Comparison of ENCODE assay signal across 10 mouse cellular contexts in the genomic region with DNA sequence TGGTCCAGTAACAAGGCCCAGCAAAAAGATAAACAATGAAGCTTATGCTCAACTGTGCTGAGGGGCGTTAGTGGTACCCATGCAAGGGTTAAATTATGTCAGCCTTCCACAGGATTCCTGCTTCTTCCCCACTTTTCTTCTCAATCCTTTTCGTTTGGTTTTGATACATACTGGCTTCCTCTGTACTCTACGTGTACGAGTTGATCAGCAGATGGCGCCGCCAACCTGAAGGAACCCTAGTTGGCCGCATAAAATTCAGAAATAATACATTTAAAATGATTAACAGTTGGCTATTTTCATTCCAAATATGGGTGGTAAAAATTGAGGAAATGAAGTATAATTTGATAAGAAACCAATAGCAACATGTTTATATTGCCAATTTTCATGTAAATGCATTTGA. TPM values are rescaled to one million over a fixed set of nuclear protein-coding genes. Genes with fewer than 3 reads are reported as not detected.
DNase-seq lines count a peak whose midpoint lies in the region; ATAC-seq and TF ChIP-seq lines count a peak whose summit lies in the region.
"Had no signal": no experiment of that assay in that cellular context is flagged by ENCODE, and none has a peak within 500 bp of the region (broad histone marks: within the 10 kb centered on the region; RNA-seq: fewer than 3 reads in every experiment).

No protein-coding gene starts in this region.

- no peak overlapping the region for H3K4me3 ChIP-seq in gastrocnemius, adult 2 months
- H3K4me3 ChIP-seq in midbrain, embryonic 14.5 days (replicated peaks; ENCODE audit: low read depth, low read length) = no peak overlapping the region
- H3K4me3 ChIP-seq in midbrain, embryonic 10.5 days = no peak overlapping the region
- H3K4me3 ChIP-seq: lung, embryonic 15.5 days; stomach, embryonic 15.5 days had no signal

- no peak overlapping the region for H3K27ac ChIP-seq in gastrocnemius, adult 2 months
- no peak overlapping the region for H3K27ac ChIP-seq in midbrain, embryonic 14.5 days (replicated peaks; ENCODE audit: low read depth, low read length)
- H3K27ac ChIP-seq in midbrain, embryonic 10.5 days (replicated peaks) = no peak overlapping the region
- H3K27ac ChIP-seq: lung, embryonic 15.5 days; stomach, embryonic 15.5 days had no signal

- H3K4me2 ChIP-seq in midbrain, embryonic 14.5 days (ENCODE audit: low read length) = no peak overlapping the region
- H3K4me2 ChIP-seq: lung, embryonic 15.5 days; stomach, embryonic 15.5 days had no signal

- peak; percentile 57 for DNase-seq in gastrocnemius, adult 2 months
- no peak for DNase-seq in gastrocnemius, postnatal 25 days
- peak; percentile 86 for DNase-seq in midbrain, embryonic 14.5 days
- no peak for DNase-seq in midbrain, embryonic 10.5 days (ENCODE audit: low spot score)
- peak; percentile 54 for DNase-seq in adrenal gland, postnatal 25 days
- peak; percentile 2 for DNase-seq in retina, adult 2 months (ENCODE audit: low read depth, low spot score)

- WGBS in midbrain, embryonic 14.5 days = 63% methylated on average over 7 of the region's 7 CpGs
- WGBS in midbrain, embryonic 10.5 days = 67% methylated on average over 7 of the region's 7 CpGs

- H3K27me3 ChIP-seq in midbrain, embryonic 14.5 days (ENCODE audit: control insufficient read depth, insufficient read depth, low read length) = no peaks in the 10 kb centered on the region
- no peaks in the 10 kb centered on the region for H3K27me3 ChIP-seq in midbrain, embryonic 10.5 days (ENCODE audit: low read depth, poor library complexity, severe bottlenecking)
- H3K27me3 ChIP-seq: lung, embryonic 15.5 days; stomach, embryonic 15.5 days had no signal

- ATAC-seq in midbrain, embryonic 14.5 days (ENCODE audit: low FRiP score, low TSS enrichment) = no peak
- ATAC-seq in frontal cortex, adult (ENCODE audit: low TSS enrichment) = peak; percentile 74
- no peak for ATAC-seq in erythroblast, adult 5-6 weeks (replicated peaks; ENCODE audit: low FRiP score, poor library complexity, severe bottlenecking)

- H3K9ac ChIP-seq in midbrain, embryonic 14.5 days (replicated peaks; ENCODE audit: low read length) = no peak overlapping the region
- H3K9ac ChIP-seq: lung, embryonic 15.5 days; stomach, embryonic 15.5 days had no signal

- no peaks in the 10 kb centered on the region for H3K4me1 ChIP-seq in midbrain, embryonic 14.5 days (ENCODE audit: control insufficient read depth, insufficient read depth, low read length)
- H3K4me1 ChIP-seq in midbrain, embryonic 10.5 days = no peaks in the 10 kb centered on the region
- H3K4me1 ChIP-seq: lung, embryonic 15.5 days; stomach, embryonic 15.5 days had no signal

- H3K36me3 ChIP-seq in midbrain, embryonic 14.5 days (ENCODE audit: control insufficient read depth, insufficient read depth, low read length) = no peaks in the 10 kb centered on the region
- H3K36me3 ChIP-seq in midbrain, embryonic 10.5 days = no peaks in the 10 kb centered on the region
- H3K36me3 ChIP-seq: lung, embryonic 15.5 days; stomach, embryonic 15.5 days had no signal

- intact Hi-C loops in gastrocnemius, adult 2 months (cut with DNase I) = loop anchor here (1.0 to 5.0 kb wide), 3 partner anchors 151 to 483 kb away; a partner anchor contains a TSS

- no peaks in the 10 kb centered on the region for H3K9me3 ChIP-seq in midbrain, embryonic 14.5 days (ENCODE audit: control insufficient read depth, low read length)
- H3K9me3 ChIP-seq in midbrain, embryonic 10.5 days (replicated peaks) = no peaks in the 10 kb centered on the region
- H3K9me3 ChIP-seq: lung, embryonic 15.5 days; stomach, embryonic 15.5 days had no signal

- TF ChIP-seq CTCF in gastrocnemius, adult 2 months (IDR thresholded peaks at IDR 0.05) = peak; percentile 74

RNA-seq across cellular contexts. Expression of a gene that starts 19.5 kb away (rescaled TPM):
- total RNA-seq in gastrocnemius, adult 2 months (2021) = 10 to 100 TPM; 20.4 to 66.6 TPM
- 10 to 100 TPM; 15.2 to 26.1 TPM for total RNA-seq in gastrocnemius, postnatal 25 days (2021)
- polyA plus RNA-seq in midbrain, embryonic 14.5 days (2014; fragmentation: Nextera tagmentation; extraction: Ambion mirVana) = not detected in 2 replicates
- polyA plus RNA-seq in midbrain, embryonic 10.5 days (2016; fragmentation: Nextera tagmentation; extraction: Ambion mirVana) = 0.07 TPM in 1 of 2 replicates, not detected in the other
- 0.58 and 1.1 TPM in 2 replicates for total RNA-seq in adrenal gland, postnatal 25 days (2021)
- total RNA-seq in erythroblast, adult 5-6 weeks (2015; ENCODE audit: low replicate concordance) = not detected in 2 replicates
- total RNA-seq in erythroblast, adult 5-6 weeks (2017; ENCODE audit: low replicate concordance) = not detected in 2 replicates

RNA-seq across cellular contexts. Expression of a gene that starts 59.6 kb away (rescaled TPM):
- total RNA-seq in gastrocnemius, adult 2 months (2021) = 1 to 10 TPM; 5.1 to 7.5 TPM
- total RNA-seq in gastrocnemius, postnatal 25 days (2021) = 10 to 100 TPM in 1 of 2 experiments, 1 to 10 TPM in 1; 8.2 to 11.9 TPM
- polyA plus RNA-seq in midbrain, embryonic 14.5 days (2014; fragmentation: Nextera tagmentation; extraction: Ambion mirVana) = 0.46 and 0.92 TPM in 2 replicates
- polyA plus RNA-seq in midbrain, embryonic 10.5 days (2016; fragmentation: Nextera tagmentation; extraction: Ambion mirVana) = 1.8 and 2.7 TPM in 2 replicates
- total RNA-seq in adrenal gland, postnatal 25 days (2021) = 9.4 and 9.8 TPM in 2 replicates
- 0.42 TPM in 1 of 2 replicates, not detected in the other for total RNA-seq in erythroblast, adult 5-6 weeks (2015; ENCODE audit: low replicate concordance)
- not detected in 2 replicates for total RNA-seq in erythroblast, adult 5-6 weeks (2017; ENCODE audit: low replicate concordance)

Comparison
In these comparisons a context has a peak if more than half of its experiments do, and no peak if none do; other contexts are left out.
1. DNase-seq: peak in gastrocnemius, adult 2 months (single experiment), midbrain, embryonic 14.5 days (single experiment), adrenal gland, postnatal 25 days (single experiment) and retina, adult 2 months (single experiment); none in gastrocnemius, postnatal 25 days (single experiment) and midbrain, embryonic 10.5 days (single experiment).